Mouse (Mus musculus) Muller cell, postnatal 12 days (primary cell): Measurements from ENCODE around the gene Slc25a34.

ENCODE experiments used
- DNase-seq: peaks from one replicate; pipeline ENCODE4 v3.0.0-alpha.2; 2015; ENCODE audit errors: inconsistent ontology term

Slc25a34 gene

GRCm38 (mm10) chr4:141581051-141581450, 42.6 kb downstream of the Slc25a34 start:
- peak; percentile 55 for DNase-seq

- DNase-seq = no peak
Observed at GRCm38 (mm10) chr4:141578833-141579232, 44.8 kb downstream of the Slc25a34 start.

GRCm38 (mm10) chr4:141576877-141577276, 46.7 kb downstream of the Slc25a34 start:
- no peak for DNase-seq

- DNase-seq = no peak
Observed at GRCm38 (mm10) chr4:141576404-141576803, 47.2 kb downstream of the Slc25a34 start.

- DNase-seq = peak; percentile 80
Observed at GRCm38 (mm10) chr4:141574789-141575702, 48.6 kb downstream of the Slc25a34 start.

GRCm38 (mm10) chr4:141573359-141573966, 50.2 kb downstream of the Slc25a34 start:
- DNase-seq = peak; percentile 89

GRCm38 (mm10) chr4:141572668-141573358, 50.8 kb downstream of the Slc25a34 start:
- no peak for DNase-seq

- DNase-seq = no peak
Observed at GRCm38 (mm10) chr4:141571934-141572333, 51.7 kb downstream of the Slc25a34 start.

GRCm38 (mm10) chr4:141571337-141571739, 52.3 kb downstream of the Slc25a34 start:
- no peak for DNase-seq

GRCm38 (mm10) chr4:141570821-141571220, 52.8 kb downstream of the Slc25a34 start:
- no peak for DNase-seq

- peak; percentile 91 for DNase-seq
Observed at GRCm38 (mm10) chr4:141570004-141570403, 53.6 kb downstream of the Slc25a34 start.

GRCm38 (mm10) chr4:141568966-141569365, 54.7 kb downstream of the Slc25a34 start:
- DNase-seq = no peak
